Mouse (Mus musculus): ENCODE data around the gene Lrp6.

DNA sequence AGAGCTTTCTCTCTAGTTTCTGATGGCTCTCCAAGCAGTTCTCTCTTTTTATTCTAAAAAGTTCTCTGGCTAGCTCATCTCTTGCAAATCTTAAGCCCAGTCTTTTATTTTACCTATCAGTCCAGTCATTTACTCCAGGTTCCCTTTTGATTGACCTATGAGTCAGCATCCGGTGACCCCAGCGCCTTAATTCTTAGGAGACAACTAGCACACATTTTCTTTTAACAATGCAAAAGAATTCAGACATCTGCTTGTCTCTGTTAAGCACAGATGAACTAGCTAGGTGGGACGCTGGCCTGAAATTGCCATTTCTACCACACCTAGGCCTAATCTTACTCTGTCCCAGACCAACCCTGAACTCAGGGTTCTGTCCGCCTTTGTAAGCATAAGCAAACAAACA, 12.7 kb upstream of the Lrp6 start:
- TF ChIP-seq CTCF (IDR thresholded peaks at IDR 0.05; ENCODE audit: insufficient read depth, low read length) (no peak), POLR2A (IDR thresholded peaks at IDR 0.05; ENCODE audit: borderline replicate concordance, extremely low read depth, low read depth, low read length) (no peak)

Data from lung, adult 2 months (tissue).